Comparison of ENCODE assay signal across 14 mouse cellular contexts in the genomic region with DNA sequence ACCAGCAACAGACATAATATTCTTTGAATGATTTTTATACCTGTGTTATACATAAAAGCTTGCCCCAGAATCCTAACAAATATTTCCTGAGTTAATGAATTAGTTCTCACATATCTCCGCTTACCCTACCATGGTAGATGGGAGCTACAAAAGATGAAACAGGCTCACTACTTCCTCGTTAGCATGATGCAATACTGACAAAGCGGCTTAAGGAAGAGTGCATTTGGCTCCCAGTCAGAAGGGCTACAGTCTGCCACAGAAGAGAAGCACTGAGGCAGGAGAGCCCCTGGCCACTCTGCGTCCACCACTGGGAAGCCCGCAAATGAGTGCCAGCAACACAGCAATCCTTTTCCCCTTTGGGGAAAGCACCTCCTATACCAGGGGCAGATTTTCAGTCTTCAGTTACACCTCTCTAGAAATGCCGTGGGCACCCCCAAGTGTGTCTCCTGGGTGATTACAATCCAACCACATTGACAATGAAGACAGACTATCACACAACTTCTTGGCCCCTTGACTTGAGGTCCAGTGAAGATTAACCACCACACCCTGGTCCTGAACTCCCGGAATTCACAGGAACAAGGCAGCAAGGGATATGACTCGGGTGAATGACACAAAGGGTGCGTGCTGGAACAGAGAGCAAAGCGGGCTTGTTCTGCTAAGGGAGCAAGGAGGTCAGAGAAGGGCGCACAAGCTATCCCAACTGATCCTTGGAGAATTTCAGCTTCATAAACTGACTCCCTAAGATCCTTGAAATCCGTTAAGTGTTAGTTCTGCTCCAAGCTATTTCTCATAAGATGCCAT. TPM values are rescaled to one million over a fixed set of nuclear protein-coding genes. Genes with fewer than 3 reads are reported as not detected.
DNase-seq lines count a peak whose midpoint lies in the region; ATAC-seq and TF ChIP-seq lines count a peak whose summit lies in the region.
"Had no signal": no experiment of that assay in that cellular context is flagged by ENCODE, and none has a peak within 500 bp of the region (broad histone marks: within the 10 kb centered on the region; RNA-seq: fewer than 3 reads in every experiment).

No protein-coding gene starts in this region.

- H3K4me2 ChIP-seq in embryonic facial prominence, embryonic 14.5 days (ENCODE audit: low read depth, low read length) = no peak overlapping the region
- H3K4me2 ChIP-seq in limb, embryonic 12.5 days = no peak overlapping the region
- H3K4me2 ChIP-seq in heart, postnatal 0 days (ENCODE audit: low read depth, low read length) = 0 out of 2 replicates have a peak overlapping the region, but pooled peaks have one; percentile 5
- H3K4me2 ChIP-seq in neural tube, embryonic 14.5 days (ENCODE audit: low read depth, low read length) = 0 out of 2 replicates have a peak overlapping the region, but pooled peaks have one; percentile 6
- no peak overlapping the region for H3K4me2 ChIP-seq in hindbrain, embryonic 12.5 days (replicated peaks)

- no peaks in the 10 kb centered on the region for H3K36me3 ChIP-seq in embryonic facial prominence, embryonic 14.5 days (ENCODE audit: control insufficient read depth, insufficient read depth, low read length)
- H3K36me3 ChIP-seq in embryonic facial prominence, embryonic 10.5 days (replicated peaks) = peaks cover 39% of the 10 kb centered on the region
- peaks cover 8% of the 10 kb centered on the region for H3K36me3 ChIP-seq in limb, embryonic 12.5 days
- H3K36me3 ChIP-seq in limb, embryonic 10.5 days = peaks cover 54% of the 10 kb centered on the region
- H3K36me3 ChIP-seq in heart, postnatal 0 days (replicated peaks; ENCODE audit: control insufficient read depth, insufficient read depth, low read length) = no peaks in the 10 kb centered on the region
- no peaks in the 10 kb centered on the region for H3K36me3 ChIP-seq in neural tube, embryonic 14.5 days (ENCODE audit: control insufficient read depth, insufficient read depth, low read length)
- H3K36me3 ChIP-seq in hindbrain, embryonic 12.5 days = peaks cover 5% of the 10 kb centered on the region; the same call in 1 of the 2 replicates

- no peak for DNase-seq in embryonic facial prominence, embryonic 14.5 days (ENCODE audit: low spot score)
- DNase-seq in embryonic facial prominence, embryonic 10.5 days (ENCODE audit: low spot score) = no peak
- no peak for DNase-seq in limb, embryonic 10.5 days (ENCODE audit: low spot score)
- no peak for DNase-seq in heart, postnatal 0 days (ENCODE audit: low spot score)
- DNase-seq in cerebellum, adult 9-10 months = no peak
- DNase-seq: adrenal gland, postnatal 36 days; cerebellum, postnatal 10 days; thymus, postnatal 4 days had no signal

- H3K27me3 ChIP-seq in embryonic facial prominence, embryonic 14.5 days (replicated peaks; ENCODE audit: control insufficient read depth, insufficient read depth, low read length) = no peaks in the 10 kb centered on the region
- no peaks in the 10 kb centered on the region for H3K27me3 ChIP-seq in embryonic facial prominence, embryonic 10.5 days (replicated peaks; ENCODE audit: low read depth, poor library complexity, severe bottlenecking)
- H3K27me3 ChIP-seq in limb, embryonic 12.5 days = no peaks in the 10 kb centered on the region
- H3K27me3 ChIP-seq in limb, embryonic 10.5 days (ENCODE audit: low read depth, poor library complexity, severe bottlenecking) = no peaks in the 10 kb centered on the region
- H3K27me3 ChIP-seq in heart, postnatal 0 days (ENCODE audit: control insufficient read depth, insufficient read depth, low read length) = no peaks in the 10 kb centered on the region
- H3K27me3 ChIP-seq in neural tube, embryonic 14.5 days (ENCODE audit: control insufficient read depth, insufficient read depth, low read length) = no peaks in the 10 kb centered on the region
- no peaks in the 10 kb centered on the region for H3K27me3 ChIP-seq in hindbrain, embryonic 12.5 days

- ATAC-seq in embryonic facial prominence, embryonic 14.5 days (ENCODE audit: low read depth) = no peak
- ATAC-seq in limb, embryonic 12.5 days (ENCODE audit: insufficient number of reproducible peaks, insufficient read depth, low FRiP score, low TSS enrichment, low read depth) = no peak
- ATAC-seq in heart, postnatal 0 days (ENCODE audit: insufficient read depth, low read depth) = no peak
- ATAC-seq in neural tube, embryonic 14.5 days (ENCODE audit: low read depth) = no peak
- no peak for ATAC-seq in hindbrain, embryonic 12.5 days (ENCODE audit: low FRiP score)

- WGBS in embryonic facial prominence, embryonic 14.5 days = 90% methylated on average over 12 of the region's 12 CpGs
- WGBS in embryonic facial prominence, embryonic 10.5 days = 91% methylated on average over 12 of the region's 12 CpGs
- 90% methylated on average over 12 of the region's 12 CpGs for WGBS in limb, embryonic 12.5 days
- 94% methylated on average over 12 of the region's 12 CpGs for WGBS in limb, embryonic 10.5 days
- 72% methylated on average over 12 of the region's 12 CpGs for WGBS in heart, postnatal 0 days
- 87% methylated on average over 12 of the region's 12 CpGs for WGBS in neural tube, embryonic 14.5 days
- WGBS in hindbrain, embryonic 12.5 days = 88% methylated on average over 12 of the region's 12 CpGs

- H3K4me3 ChIP-seq in embryonic facial prominence, embryonic 14.5 days (ENCODE audit: low read depth, low read length) = no peak overlapping the region
- H3K4me3 ChIP-seq in embryonic facial prominence, embryonic 10.5 days = no peak overlapping the region
- H3K4me3 ChIP-seq in limb, embryonic 12.5 days (replicated peaks) = no peak overlapping the region
- no peak overlapping the region for H3K4me3 ChIP-seq in limb, embryonic 10.5 days
- no peak overlapping the region for H3K4me3 ChIP-seq in heart, postnatal 0 days (ENCODE audit: low read depth, low read length)
- no peak overlapping the region for H3K4me3 ChIP-seq in neural tube, embryonic 14.5 days (ENCODE audit: low read depth, low read length)
- no peak overlapping the region for H3K4me3 ChIP-seq in hindbrain, embryonic 12.5 days
- H3K4me3 ChIP-seq: erythroblast, embryonic 14.5 days; left cerebral cortex, adult 2 months; midbrain, embryonic 10.5 days had no signal

- peak overlapping the region; percentile 73; the same call in 1 of the 2 replicates for H3K27ac ChIP-seq in embryonic facial prominence, embryonic 14.5 days (replicated peaks; ENCODE audit: low read depth, low read length)
- no peak overlapping the region for H3K27ac ChIP-seq in embryonic facial prominence, embryonic 10.5 days (replicated peaks)
- 0 out of 2 replicates have a peak overlapping the region, but pooled peaks have one; percentile 37 for H3K27ac ChIP-seq in limb, embryonic 12.5 days
- no peak overlapping the region for H3K27ac ChIP-seq in limb, embryonic 10.5 days
- H3K27ac ChIP-seq in heart, postnatal 0 days (ENCODE audit: low read depth) = peak overlapping the region; percentile 99
- no peak overlapping the region for H3K27ac ChIP-seq in neural tube, embryonic 14.5 days (ENCODE audit: low read depth, low read length)
- H3K27ac ChIP-seq in hindbrain, embryonic 12.5 days = no peak overlapping the region

- no peak overlapping the region for H3K9ac ChIP-seq in embryonic facial prominence, embryonic 14.5 days (ENCODE audit: low read depth, low read length)
- no peak overlapping the region for H3K9ac ChIP-seq in limb, embryonic 12.5 days (replicated peaks)
- peak overlapping the region; percentile 52 for H3K9ac ChIP-seq in heart, postnatal 0 days (replicated peaks; ENCODE audit: low read depth, low read length)
- no peak overlapping the region for H3K9ac ChIP-seq in neural tube, embryonic 14.5 days (replicated peaks; ENCODE audit: low read depth, low read length)
- no peak overlapping the region for H3K9ac ChIP-seq in hindbrain, embryonic 12.5 days

- H3K9me3 ChIP-seq in embryonic facial prominence, embryonic 14.5 days (ENCODE audit: control insufficient read depth, low read length) = 0 out of 2 replicates have a peak, but pooled peaks cover 4% of the 10 kb centered on the region
- peaks cover 4% of the 10 kb centered on the region; the same call in 1 of the 2 replicates for H3K9me3 ChIP-seq in embryonic facial prominence, embryonic 10.5 days
- 0 out of 2 replicates have a peak, but pooled peaks cover 7% of the 10 kb centered on the region for H3K9me3 ChIP-seq in limb, embryonic 12.5 days
- no peaks in the 10 kb centered on the region for H3K9me3 ChIP-seq in limb, embryonic 10.5 days (replicated peaks)
- H3K9me3 ChIP-seq in heart, postnatal 0 days (replicated peaks; ENCODE audit: control insufficient read depth, low read length) = no peaks in the 10 kb centered on the region
- no peaks in the 10 kb centered on the region for H3K9me3 ChIP-seq in neural tube, embryonic 14.5 days (ENCODE audit: control insufficient read depth, low read length)
- H3K9me3 ChIP-seq in hindbrain, embryonic 12.5 days (replicated peaks) = 0 out of 2 replicates have a peak, but pooled peaks cover 2% of the 10 kb centered on the region
- H3K9me3 ChIP-seq: midbrain, embryonic 10.5 days had no signal

- H3K4me1 ChIP-seq in embryonic facial prominence, embryonic 14.5 days (ENCODE audit: control insufficient read depth, insufficient read depth, low read length) = peaks cover 20% of the 10 kb centered on the region
- peaks cover 40% of the 10 kb centered on the region for H3K4me1 ChIP-seq in embryonic facial prominence, embryonic 10.5 days
- H3K4me1 ChIP-seq in limb, embryonic 12.5 days (replicated peaks) = peaks cover 50% of the 10 kb centered on the region
- H3K4me1 ChIP-seq in limb, embryonic 10.5 days = peaks cover 10% of the 10 kb centered on the region; the same call in 1 of the 2 replicates
- H3K4me1 ChIP-seq in heart, postnatal 0 days (ENCODE audit: control insufficient read depth, insufficient read depth) = peaks cover 56% of the 10 kb centered on the region
- peaks cover 7% of the 10 kb centered on the region; the same call in 1 of the 2 replicates for H3K4me1 ChIP-seq in neural tube, embryonic 14.5 days (ENCODE audit: control insufficient read depth, insufficient read depth, low read length)
- peaks cover 12% of the 10 kb centered on the region for H3K4me1 ChIP-seq in hindbrain, embryonic 12.5 days

- TF ChIP-seq CTCF in heart, postnatal 0 days (IDR thresholded peaks at IDR 0.05; ENCODE audit: low read depth) = no peak

- TF ChIP-seq EP300 in heart, postnatal 0 days (IDR thresholded peaks at IDR 0.05; ENCODE audit: low read depth) = no peak

RNA-seq across cellular contexts. Expression of gene Clic4, which starts 19.2 kb away (rescaled TPM):
- polyA plus RNA-seq in embryonic facial prominence, embryonic 14.5 days (2014; fragmentation: Nextera tagmentation; extraction: Ambion mirVana) = 97.5 and 100 TPM in 2 replicates
- 207 and 211 TPM in 2 replicates for polyA plus RNA-seq in embryonic facial prominence, embryonic 10.5 days (2016; fragmentation: Nextera tagmentation; extraction: Ambion mirVana)
- polyA plus RNA-seq in limb, embryonic 12.5 days (2016; fragmentation: Nextera tagmentation; extraction: Ambion mirVana) = 191 and 199 TPM in 2 replicates
- polyA plus RNA-seq in limb, embryonic 10.5 days (2016; fragmentation: Nextera tagmentation; extraction: Ambion mirVana) = 208 and 220 TPM in 2 replicates
- total RNA-seq in heart, postnatal 0 days (2014; rRNA removed; ENCODE audit: low replicate concordance) = 239 and 307 TPM in 2 replicates
- 213 and 235 TPM in 2 replicates for polyA plus RNA-seq in heart, postnatal 0 days (2015; fragmentation: Nextera tagmentation; extraction: Ambion mirVana)
- polyA plus RNA-seq in neural tube, embryonic 14.5 days (2014; fragmentation: Nextera tagmentation; extraction: Ambion mirVana) = 27.5 and 48.5 TPM in 2 replicates
- polyA plus RNA-seq in hindbrain, embryonic 12.5 days (2016; fragmentation: Nextera tagmentation; extraction: Ambion mirVana) = 159 TPM in 2 replicates

Comparison
In these comparisons a context has a peak if more than half of its experiments do, and no peak if none do; other contexts are left out.
1. H3K27ac ChIP-seq: peak in embryonic facial prominence, embryonic 14.5 days (single experiment), limb, embryonic 12.5 days (single experiment) and heart, postnatal 0 days (single experiment); none in embryonic facial prominence, embryonic 10.5 days (single experiment), limb, embryonic 10.5 days (single experiment), neural tube, embryonic 14.5 days (single experiment) and hindbrain, embryonic 12.5 days (single experiment).
2. H3K4me2 ChIP-seq: peak in heart, postnatal 0 days (single experiment) and neural tube, embryonic 14.5 days (single experiment); none in embryonic facial prominence, embryonic 14.5 days (single experiment), limb, embryonic 12.5 days (single experiment) and hindbrain, embryonic 12.5 days (single experiment).